Mouse (Mus musculus) neutrophil, adult 5-6 weeks (primary cell): ENCODE measurements around the gene Adap1. TPM values are rescaled to one million over a fixed set of nuclear protein-coding genes. Genes with fewer than 3 reads are reported as not detected.

ENCODE experiments used
- ATAC-seq: fragments of 151-379, 151-347 bp; 2 replicates; pipeline ENCODE4 v1.8.0; 2017; ENCODE audit warnings: mild to moderate bottlenecking, moderate TSS enrichment; ENCODE audit not compliant: insufficient number of reproducible peaks, poor library complexity, low FRiP score, severe bottlenecking; ENCODE audit errors: extremely low read depth
- total RNA-seq: library from RNA; stranded (forward); fragments of 200-1000 nt; gene quantifications from 2 replicates; pipeline ENCODE4 v1.2.3, GENCODE M21; 2017

Adap1 gene
- total RNA-seq, 1 experiment from 2014 or later: 20.8 TPM

DNA sequence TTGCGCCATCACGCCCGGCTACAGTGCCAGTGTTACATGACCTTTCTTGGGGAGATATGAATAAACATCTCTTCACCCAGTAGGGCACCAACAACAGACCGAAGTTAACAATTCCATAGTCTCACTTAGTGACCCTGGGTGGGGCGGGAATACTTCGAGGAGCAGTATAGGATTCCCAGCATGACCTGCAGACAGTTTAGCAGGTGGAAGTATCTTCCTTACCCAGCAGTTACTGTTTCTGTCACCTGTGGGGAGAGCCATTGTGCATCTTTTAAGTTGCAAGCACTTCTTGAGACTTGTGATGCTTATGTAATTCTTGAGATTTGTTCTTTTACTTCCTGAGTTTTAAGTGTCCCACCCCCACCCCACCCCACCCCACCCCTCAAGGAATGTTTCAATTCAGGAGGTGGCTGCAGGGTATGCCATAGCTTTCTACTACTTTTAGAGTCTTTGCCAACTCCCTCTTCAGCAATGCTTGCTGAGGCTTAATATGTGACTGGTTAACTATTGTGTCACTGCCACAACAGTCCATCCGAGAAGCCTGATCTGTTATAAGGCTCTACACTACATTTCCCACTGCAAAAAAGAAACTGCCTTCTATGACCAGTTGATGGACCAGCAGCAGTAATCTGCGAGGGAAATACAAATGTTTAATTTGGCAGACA lies 66.9 kb downstream of the Adap1 start:
- no peak for ATAC-seq

DNA sequence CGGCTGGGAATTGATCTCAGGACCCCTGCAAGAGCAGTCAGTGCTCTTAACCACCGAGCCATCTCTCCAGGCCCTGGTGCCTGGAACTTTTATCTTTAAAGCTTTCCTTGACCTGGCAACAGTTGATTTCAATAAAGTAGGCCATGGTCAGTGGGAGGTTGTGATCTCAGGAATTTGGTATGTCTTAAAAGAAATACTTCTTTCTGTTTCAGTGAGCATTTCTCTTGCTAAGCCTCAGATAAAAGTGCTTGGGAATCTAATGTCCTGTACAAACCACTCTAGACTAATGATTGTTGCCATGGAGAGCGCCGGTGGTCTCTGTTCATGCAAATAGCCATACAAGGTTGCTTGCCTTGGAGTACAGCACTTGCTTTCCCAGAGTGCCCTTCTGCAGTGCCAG lies 67.6 kb downstream of the Adap1 start:
- ATAC-seq: no peak

GRCm38 (mm10) chr5:139257265-139257664 lies 68.2 kb downstream of the Adap1 start:
- no peak for ATAC-seq

- ATAC-seq: no peak
Observed at GRCm38 (mm10) chr5:139256211-139256765, 69.1 kb downstream of the Adap1 start.

GRCm38 (mm10) chr5:139255777-139256176 lies 69.6 kb downstream of the Adap1 start:
- no peak for ATAC-seq

- ATAC-seq: no peak
Observed at GRCm38 (mm10) chr5:139254938-139255337, 70.5 kb downstream of the Adap1 start.

GRCm38 (mm10) chr5:139253301-139253741 lies 72.1 kb downstream of the Adap1 start:
- ATAC-seq: no peak

DNA sequence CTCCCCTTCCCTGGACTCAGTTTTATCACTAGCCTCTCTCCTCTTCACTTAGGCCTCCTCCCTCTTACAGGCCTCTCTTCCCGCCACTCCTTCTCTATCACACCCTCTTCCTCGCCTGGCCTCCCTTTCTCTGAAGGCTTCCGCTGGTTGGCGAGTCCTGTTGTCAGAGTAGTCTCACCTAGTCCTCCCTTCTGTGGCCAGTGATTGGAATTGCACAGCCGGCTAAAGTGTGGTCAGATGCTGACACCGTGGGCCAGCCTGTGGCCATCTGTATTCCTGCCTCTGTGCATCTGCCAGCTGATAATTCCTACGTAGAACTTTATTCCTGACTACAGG lies 72.5 kb downstream of the Adap1 start:
- ATAC-seq: peak; percentile 1; the same call in 1 of the 2 replicates

- peak; percentile 87 for ATAC-seq
Observed at GRCm38 (mm10) chr5:139252081-139252909, 73.1 kb downstream of the Adap1 start, which contains the start of gene Get4. Gene Get4, plus strand, starts transcription at chr5:139252324.

DNA sequence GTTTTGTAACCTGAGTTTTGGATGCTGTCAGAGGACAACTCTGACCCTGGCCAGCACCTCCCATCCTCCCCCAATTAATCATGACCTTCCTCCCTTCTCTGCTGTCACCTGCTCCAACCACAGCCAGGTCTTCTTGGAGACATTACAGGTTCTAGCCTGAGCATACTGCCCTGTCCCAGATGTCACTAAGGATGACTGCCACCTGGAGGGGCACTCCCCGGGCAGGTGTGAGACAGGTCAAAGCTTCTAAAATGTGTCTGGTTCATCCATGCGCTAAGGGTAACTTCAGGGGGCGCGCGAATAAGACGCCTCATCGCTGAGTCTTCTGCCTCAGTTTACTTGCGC lies 73.7 kb downstream of the Adap1 start:
- ATAC-seq: no peak

- no peak for ATAC-seq
Observed at GRCm38 (mm10) chr5:139251279-139251678, 74.1 kb downstream of the Adap1 start.

DNA sequence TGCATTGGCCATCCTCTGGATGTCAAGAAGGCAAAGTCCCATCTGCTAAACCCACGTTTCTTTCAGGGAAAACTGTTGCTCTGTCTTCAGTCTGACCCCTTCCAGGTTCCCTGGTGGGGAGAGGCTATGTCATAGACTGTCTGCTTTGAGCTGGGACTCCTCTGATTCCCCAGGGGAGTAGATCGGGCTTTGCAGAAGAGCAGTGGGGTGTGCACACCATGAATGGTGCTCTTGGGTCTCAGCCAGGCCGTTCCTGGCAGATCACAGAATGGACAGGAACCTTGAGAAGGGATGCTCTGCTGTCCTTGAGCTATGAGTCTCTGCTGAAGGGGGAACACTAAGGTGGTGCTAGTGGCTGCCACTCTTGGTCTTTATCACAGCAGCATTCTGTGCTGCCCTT lies 76.6 kb downstream of the Adap1 start:
- ATAC-seq: no peak

DNA sequence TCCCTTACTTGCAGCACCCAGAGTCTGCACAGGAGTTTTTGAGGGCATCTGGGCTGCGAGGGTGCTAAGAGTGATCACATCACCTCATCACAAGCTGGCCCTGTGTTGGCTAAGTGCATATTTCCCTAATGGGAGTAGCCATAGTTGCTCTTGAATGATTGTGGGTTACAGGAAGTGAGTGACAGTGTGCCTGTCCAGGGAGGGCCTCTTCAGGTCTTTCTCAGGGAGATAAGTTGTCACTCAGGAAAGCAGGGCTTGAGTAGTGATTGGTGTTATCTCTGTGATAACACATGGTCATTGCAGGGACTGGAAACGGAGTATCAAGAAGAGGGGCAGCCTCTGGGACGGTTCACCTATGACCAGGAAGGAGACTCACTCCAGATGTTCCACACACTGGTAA lies 77.7 kb downstream of the Adap1 start:
- no peak for ATAC-seq

DNA sequence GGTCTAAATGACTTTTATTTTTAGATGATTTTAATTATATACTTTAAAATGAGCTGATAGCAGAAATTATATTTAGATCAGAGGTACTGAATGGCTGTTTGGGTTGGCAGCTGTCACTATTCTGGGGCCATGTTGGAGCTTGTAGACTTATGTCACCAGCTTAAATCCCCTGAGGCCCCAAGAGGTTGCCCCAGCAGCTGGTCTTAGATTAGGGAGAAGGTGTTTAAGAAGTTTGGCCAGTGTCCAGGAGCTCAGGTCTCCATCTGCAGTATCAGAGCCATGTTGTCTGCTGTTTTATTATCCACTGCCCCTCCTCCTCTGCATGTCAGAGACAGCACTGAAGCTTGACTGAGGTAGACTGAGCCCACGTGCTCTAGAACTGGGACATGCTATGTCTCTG lies 82.0 kb downstream of the Adap1 start:
- ATAC-seq: no peak

- ATAC-seq: no peak
Observed at GRCm38 (mm10) chr5:139241022-139241761, 84.2 kb downstream of the Adap1 start.

DNA sequence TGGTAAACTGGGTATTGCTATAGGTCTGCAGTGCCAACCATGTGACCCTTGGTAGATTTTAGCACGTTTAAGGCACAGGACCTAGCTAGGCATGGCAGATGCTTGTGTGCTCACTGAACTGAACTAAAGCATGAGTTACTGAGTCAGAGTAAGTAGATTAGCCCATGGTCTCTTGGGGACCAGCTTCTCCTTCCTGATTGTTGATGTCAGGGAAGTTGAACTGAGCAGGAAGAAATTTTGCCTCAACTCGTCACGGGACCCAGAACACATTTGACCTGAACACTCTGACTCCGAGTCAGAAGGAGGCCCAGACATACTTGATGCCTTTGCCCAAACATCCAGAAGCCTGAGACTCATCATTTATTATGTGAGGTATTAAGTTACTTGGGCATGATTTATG lies 88.0 kb downstream of the Adap1 start:
- no peak for ATAC-seq

GRCm38 (mm10) chr5:139234423-139234822 lies 91.0 kb downstream of the Adap1 start:
- no peak for ATAC-seq

- no peak for ATAC-seq
Observed at GRCm38 (mm10) chr5:139232083-139232482, 93.3 kb downstream of the Adap1 start.

DNA sequence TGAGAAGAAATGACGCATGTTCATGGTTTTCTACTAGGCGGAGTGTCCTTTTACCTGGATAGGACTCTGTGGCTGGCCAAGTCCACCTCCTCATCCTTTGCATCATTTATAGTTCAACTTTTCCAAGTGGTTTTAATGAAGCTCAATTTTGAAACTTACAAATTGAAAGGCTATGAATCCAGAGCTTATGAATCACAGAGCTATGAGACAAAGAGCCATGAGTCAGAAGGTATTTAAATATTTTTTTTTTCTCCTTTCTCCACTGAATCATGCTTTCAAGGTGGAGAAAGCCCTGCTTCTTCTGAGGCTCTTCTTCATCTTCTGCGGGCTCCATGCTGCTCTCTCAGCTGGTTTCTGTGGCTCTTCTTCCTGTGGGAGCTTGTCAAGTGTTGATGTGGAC lies 95.7 kb downstream of the Adap1 start:
- ATAC-seq: no peak

DNA sequence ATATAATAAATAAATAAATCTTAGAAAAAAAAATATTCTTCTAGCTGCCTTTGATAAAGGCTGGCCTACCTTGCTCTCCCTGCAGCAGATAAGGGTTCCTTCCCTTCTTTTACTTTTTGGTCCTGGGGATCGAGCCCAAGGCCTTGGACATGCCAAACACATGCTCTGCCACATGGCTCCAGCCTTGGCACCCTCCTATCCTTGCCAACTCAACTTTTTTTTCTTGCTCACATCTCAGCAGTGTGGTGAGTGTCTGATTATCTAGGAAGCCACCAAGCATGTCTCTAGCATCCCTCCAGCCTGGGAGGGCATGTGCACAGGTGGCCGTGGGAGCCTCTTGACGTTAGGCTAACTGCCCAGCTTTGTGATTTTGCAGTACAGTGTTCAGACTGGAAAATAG lies 97.1 kb downstream of the Adap1 start:
- ATAC-seq: no peak
